Mouse (Mus musculus): ENCODE measurements around the gene Klhl12. TPM values are rescaled to one million over a fixed set of nuclear protein-coding genes. Genes with fewer than 3 reads are reported as not detected.
A peak's percentile ranks its signal among the peaks of the same experiment; 100 is the strongest.

Klhl12 gene
- polyA plus RNA-seq, 1 experiment from 2014 or later, result 37.6 TPM

GRCm38 (mm10) chr1:134484623-134485022 lies 29.3 kb downstream of the Klhl12 start:
- no peaks in the 10 kb centered on the region for H3K4me1 ChIP-seq (ENCODE audit: control insufficient read depth, insufficient read depth, low read length)
- no peak overlapping the region for H3K27ac ChIP-seq (ENCODE audit: low read length)
- peaks cover 19% of the 10 kb centered on the region for H3K36me3 ChIP-seq (ENCODE audit: control insufficient read depth, insufficient read depth, low read length)
- 92% methylated on average over 2 of the region's 2 CpGs for WGBS
- ATAC-seq, result no peak
- no peak overlapping the region for H3K4me3 ChIP-seq (ENCODE audit: low read depth, low read length)
- H3K27me3 ChIP-seq (ENCODE audit: control insufficient read depth, insufficient read depth, low read depth, low read length), result no peaks in the 10 kb centered on the region
- no peak overlapping the region for H3K4me2 ChIP-seq (ENCODE audit: low read length)
- no peaks in the 10 kb centered on the region for H3K9me3 ChIP-seq (replicated peaks; ENCODE audit: control insufficient read depth, low read length, poor library complexity, severe bottlenecking)
- no peak overlapping the region for H3K9ac ChIP-seq (ENCODE audit: low read depth, low read length)

GRCm38 (mm10) chr1:134490903-134491801 lies 35.8 kb downstream of the Klhl12 start:
- H3K4me1 ChIP-seq (ENCODE audit: control insufficient read depth, insufficient read depth, low read length), result peaks cover 14% of the 10 kb centered on the region
- 96% methylated on average over 6 of the region's 6 CpGs for WGBS
- peaks cover 13% of the 10 kb centered on the region; the same call in 1 of the 2 replicates for H3K36me3 ChIP-seq (ENCODE audit: control insufficient read depth, insufficient read depth, low read length)
- no peak for ATAC-seq
- no peak overlapping the region for H3K4me2 ChIP-seq (ENCODE audit: low read length)
- H3K27ac ChIP-seq (ENCODE audit: low read length), result no peak overlapping the region
- no peaks in the 10 kb centered on the region for H3K27me3 ChIP-seq (ENCODE audit: control insufficient read depth, insufficient read depth, low read depth, low read length)
- no peak overlapping the region for H3K4me3 ChIP-seq (ENCODE audit: low read depth, low read length)
- no peaks in the 10 kb centered on the region for H3K9me3 ChIP-seq (replicated peaks; ENCODE audit: control insufficient read depth, low read length, poor library complexity, severe bottlenecking)
- no peak overlapping the region for H3K9ac ChIP-seq (ENCODE audit: low read depth, low read length)

- no peaks in the 10 kb centered on the region for H3K9me3 ChIP-seq (replicated peaks; ENCODE audit: control insufficient read depth, low read length, poor library complexity, severe bottlenecking)
- WGBS, result 73% methylated on average over 7 of the region's 7 CpGs
These were observed 36.9 kb downstream of the Klhl12 start for GRCm38 (mm10) chr1:134492276-134492675.

GRCm38 (mm10) chr1:134493496-134493895 lies 38.2 kb downstream of the Klhl12 start:
- H3K9me3 ChIP-seq (replicated peaks; ENCODE audit: control insufficient read depth, low read length, poor library complexity, severe bottlenecking), result no peaks in the 10 kb centered on the region
- no peak overlapping the region for H3K4me3 ChIP-seq (ENCODE audit: low read depth, low read length)
- H3K27ac ChIP-seq (ENCODE audit: low read length), result no peak overlapping the region
- ATAC-seq, result no peak
- H3K4me2 ChIP-seq (ENCODE audit: low read length), result no peak overlapping the region
- H3K36me3 ChIP-seq (ENCODE audit: control insufficient read depth, insufficient read depth, low read length), result peaks cover 5% of the 10 kb centered on the region; the same call in 1 of the 2 replicates
- WGBS, result 80% methylated on average over 2 of the region's 2 CpGs
- H3K27me3 ChIP-seq (ENCODE audit: control insufficient read depth, insufficient read depth, low read depth, low read length), result no peaks in the 10 kb centered on the region
- no peak overlapping the region for H3K9ac ChIP-seq (ENCODE audit: low read depth, low read length)
- peaks cover 15% of the 10 kb centered on the region for H3K4me1 ChIP-seq (ENCODE audit: control insufficient read depth, insufficient read depth, low read length)

More at GRCm38 (mm10) chr1:134492276-134492675, 36.9 kb downstream of the Klhl12 start:
- no peaks in the 10 kb centered on the region for H3K27me3 ChIP-seq (ENCODE audit: control insufficient read depth, insufficient read depth, low read depth, low read length)
- H3K4me2 ChIP-seq (ENCODE audit: low read length), result no peak overlapping the region
- H3K4me1 ChIP-seq (ENCODE audit: control insufficient read depth, insufficient read depth, low read length), result peaks cover 15% of the 10 kb centered on the region
- H3K9ac ChIP-seq (ENCODE audit: low read depth, low read length), result no peak overlapping the region
- H3K4me3 ChIP-seq (ENCODE audit: low read depth, low read length), result no peak overlapping the region
- peaks cover 10% of the 10 kb centered on the region; the same call in 1 of the 2 replicates for H3K36me3 ChIP-seq (ENCODE audit: control insufficient read depth, insufficient read depth, low read length)
- no peak for ATAC-seq
- no peak overlapping the region for H3K27ac ChIP-seq (ENCODE audit: low read length)

GRCm38 (mm10) chr1:134493956-134494355 lies 38.6 kb downstream of the Klhl12 start:
- peak; percentile 4; the same call in 1 of the 2 replicates for ATAC-seq
- Histone ChIP-seq H3K4me2 (ENCODE audit: low read length) (peak overlapping the region; percentile 73), H3K4me1 (ENCODE audit: control insufficient read depth, insufficient read depth, low read length) (peaks cover 15% of the 10 kb centered on the region), H3K27ac (ENCODE audit: low read length) (peak overlapping the region; percentile 95), H3K9me3 (replicated peaks; ENCODE audit: control insufficient read depth, low read length, poor library complexity, severe bottlenecking) (no peaks in the 10 kb centered on the region), H3K36me3 (ENCODE audit: control insufficient read depth, insufficient read depth, low read length) (peaks cover 5% of the 10 kb centered on the region; the same call in 1 of the 2 replicates), H3K27me3 (ENCODE audit: control insufficient read depth, insufficient read depth, low read depth, low read length) (no peaks in the 10 kb centered on the region), H3K4me3 (ENCODE audit: low read depth, low read length) (peak overlapping the region; percentile 77), H3K9ac (ENCODE audit: low read depth, low read length) (peak overlapping the region; percentile 75)
- WGBS, result 25% methylated on average over 5 of the region's 5 CpGs

- under 1% methylated on average over 57 of the region's 58 CpGs for WGBS
- Histone ChIP-seq H3K9ac (ENCODE audit: low read depth, low read length) (peak within 1 kb of the TSS; percentile 80), H3K9me3 (replicated peaks; ENCODE audit: control insufficient read depth, low read length, poor library complexity, severe bottlenecking) (no peaks in the 10 kb centered on the region), H3K36me3 (ENCODE audit: control insufficient read depth, insufficient read depth, low read length) (no peaks in the 10 kb centered on the region), H3K27ac (ENCODE audit: low read length) (peak within 1 kb of the TSS; percentile 95), H3K4me1 (ENCODE audit: control insufficient read depth, insufficient read depth, low read length) (peaks cover 15% of the 10 kb centered on the region), H3K4me2 (ENCODE audit: low read length) (peak within 1 kb of the TSS; percentile 73), H3K4me3 (ENCODE audit: low read depth, low read length) (peak within 1 kb of the TSS; percentile 77), H3K27me3 (ENCODE audit: control insufficient read depth, insufficient read depth, low read depth, low read length) (no peaks in the 10 kb centered on the region)
- peak; percentile 99 for ATAC-seq
These were observed 39.3 kb downstream of the Klhl12 start, which contains the start of gene Rabif for GRCm38 (mm10) chr1:134494428-134495215. Rabif (plus strand) TSS chr1:134494648.

- Histone ChIP-seq H3K4me1 (ENCODE audit: control insufficient read depth, insufficient read depth, low read length) (peaks cover 15% of the 10 kb centered on the region), H3K9me3 (replicated peaks; ENCODE audit: control insufficient read depth, low read length, poor library complexity, severe bottlenecking) (no peaks in the 10 kb centered on the region), H3K36me3 (ENCODE audit: control insufficient read depth, insufficient read depth, low read length) (no peaks in the 10 kb centered on the region), H3K27ac (ENCODE audit: low read length) (peak overlapping the region; percentile 95), H3K27me3 (ENCODE audit: control insufficient read depth, insufficient read depth, low read depth, low read length) (no peaks in the 10 kb centered on the region), H3K4me2 (ENCODE audit: low read length) (peak overlapping the region; percentile 73), H3K4me3 (ENCODE audit: low read depth, low read length) (peak overlapping the region; percentile 77), H3K9ac (ENCODE audit: low read depth, low read length) (peak overlapping the region; percentile 80)
- 19% methylated on average over 5 of the region's 5 CpGs for WGBS
- no peak for ATAC-seq
These were observed 39.8 kb downstream of the Klhl12 start for GRCm38 (mm10) chr1:134495216-134495539.

- 87% methylated on average over 10 of the region's 10 CpGs for WGBS
These were observed 40.7 kb downstream of the Klhl12 start for GRCm38 (mm10) chr1:134495991-134496390.

More at GRCm38 (mm10) chr1:134495991-134496390, 40.7 kb downstream of the Klhl12 start:
- Histone ChIP-seq H3K9ac (ENCODE audit: low read depth, low read length) (no peak overlapping the region), H3K27me3 (ENCODE audit: control insufficient read depth, insufficient read depth, low read depth, low read length) (no peaks in the 10 kb centered on the region), H3K27ac (ENCODE audit: low read length) (no peak overlapping the region), H3K36me3 (ENCODE audit: control insufficient read depth, insufficient read depth, low read length) (0 out of 2 replicates have a peak, but pooled peaks cover under 1% of the 10 kb centered on the region), H3K4me1 (ENCODE audit: control insufficient read depth, insufficient read depth, low read length) (peaks cover 15% of the 10 kb centered on the region), H3K4me3 (ENCODE audit: low read depth, low read length) (no peak overlapping the region), H3K9me3 (replicated peaks; ENCODE audit: control insufficient read depth, low read length, poor library complexity, severe bottlenecking) (no peaks in the 10 kb centered on the region), H3K4me2 (ENCODE audit: low read length) (peak overlapping the region; percentile 73; the same call in 1 of the 2 replicates)
- ATAC-seq, result no peak

All from midbrain, embryonic 16.5 days (tissue).